Mouse (Mus musculus) lung, adult 2 months (tissue): ENCODE results near the gene Mgarp. TPM values are rescaled to one million over a fixed set of nuclear protein-coding genes. Genes with fewer than 3 reads are reported as not detected.
"Not testable (repeated sequence)": the region's sequence is repeated elsewhere in the genome, so short reads cannot be mapped to it uniquely, and the experiment has no call there.

ENCODE experiments used
- DNase-seq: peaks from one replicate; pipeline ENCODE4 v3.0.0; 2022
- H3K4me1 ChIP-seq: fragments of 200-500 bp; 2 replicates; pipeline ENCODE4 v1.6.1; 2011; ENCODE audit warnings: low read length; ENCODE audit not compliant: control insufficient read depth, insufficient read depth
- H3K4me3 ChIP-seq: fragments of 200-500 bp; replicated peaks from 2 replicates; pipeline ENCODE3; 2011; ENCODE audit warnings: low read depth, mild to moderate bottlenecking, control low read depth, low read length; ENCODE audit errors: extremely low read depth
- CTCF ChIP-seq: fragments of 200-500 bp; IDR thresholded peaks from 2 replicates; pipeline ENCODE4 v1.5.1; 2011; ENCODE audit warnings: mild to moderate bottlenecking, low read length, control low read depth; ENCODE audit not compliant: insufficient read depth
- POLR2A ChIP-seq: fragments of 200-500 bp; IDR thresholded peaks from 2 replicates; pipeline ENCODE4 v1.6.1; 2011; ENCODE audit warnings: low read depth, mild to moderate bottlenecking, control low read depth, low read length, borderline replicate concordance; ENCODE audit errors: extremely low read depth
- WGBS: fragments of 180-500 bp; shearing (Covaris S2); methylation state at CpG from one replicate; pipeline ENCODE4 v1.1.7; 2018; 5-methylcytosine and 5-hydroxymethylcytosine counted together
- polyA plus RNA-seq: library from polyadenylated mRNA; depleted of rRNA; stranded (reverse); fragments of >200 nt; gene quantifications from 2 replicates; pipeline ENCODE4 v1.2.3, GENCODE M21; 2012

Gene Mgarp
- polyA plus RNA-seq, 1 experiment = not detected

- Histone ChIP-seq H3K4me1 (peaks cover 10% of the 10 kb centered on the region), H3K4me3 (peak within 1 kb of the TSS; percentile 99)
- peak; percentile 91 for DNase-seq
- WGBS = 3% methylated on average over 43 of the region's 43 CpGs
- TF ChIP-seq CTCF (no peak), POLR2A (peak; percentile 42; the same call in 1 of the 2 replicates)
These were observed 18.8 kb upstream of the Mgarp start, which contains the start of gene Naa15 for GRCm38 (mm10) chr3:51415098-51416072. Gene Naa15, plus strand, starts transcription at chr3:51415148.

GRCm38 (mm10) chr3:51413276-51413675 lies 16.7 kb upstream of the Mgarp start:
- H3K4me1 ChIP-seq = peaks cover 10% of the 10 kb centered on the region
- no peak overlapping the region for H3K4me3 ChIP-seq
- DNase-seq = no peak
- WGBS = 71% methylated on average over 1 of the region's 1 CpGs
- TF ChIP-seq POLR2A (no peak), CTCF (no peak)

DNA sequence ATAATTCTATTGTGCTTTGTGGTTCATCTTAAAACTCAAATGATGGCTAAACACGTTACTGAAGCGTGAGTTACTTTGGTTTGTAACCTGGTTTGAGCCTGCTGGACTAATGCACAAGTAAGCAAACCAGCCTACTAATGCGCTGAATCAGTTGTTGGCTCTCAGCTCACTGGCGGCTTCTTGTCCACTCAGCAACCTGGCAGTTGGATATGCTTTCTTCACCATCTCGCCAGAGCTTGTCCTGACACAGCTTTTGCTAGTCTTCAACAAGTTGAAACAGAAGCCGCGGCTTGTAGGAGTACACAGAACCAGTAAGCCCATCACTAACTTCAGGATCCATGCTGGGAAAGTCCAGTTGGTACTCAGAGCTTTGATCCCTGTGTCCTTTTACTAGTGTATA lies 15.9 kb upstream of the Mgarp start:
- no peak for TF ChIP-seq CTCF
- no peak for TF ChIP-seq POLR2A
- Histone ChIP-seq H3K4me1 (peaks cover 8% of the 10 kb centered on the region), H3K4me3 (no peak overlapping the region)
- WGBS = 85% methylated on average over 7 of the region's 7 CpGs
- DNase-seq = no peak

- peaks cover 4% of the 10 kb centered on the region; the same call in 1 of the 2 replicates for H3K4me1 ChIP-seq
- peak; percentile 84 for TF ChIP-seq CTCF
- TF ChIP-seq POLR2A = peak; percentile 94
- H3K4me3 ChIP-seq = peak within 1 kb of the TSS; percentile 83
- under 1% methylated on average over 40 of the region's 40 CpGs for WGBS
- peak; percentile 98 for DNase-seq
These were observed 12.1 kb upstream of the Mgarp start, which contains the start of gene Ndufc1 for GRCm38 (mm10) chr3:51408561-51409183. Gene Ndufc1, minus strand, starts transcription at chr3:51408988.

DNA sequence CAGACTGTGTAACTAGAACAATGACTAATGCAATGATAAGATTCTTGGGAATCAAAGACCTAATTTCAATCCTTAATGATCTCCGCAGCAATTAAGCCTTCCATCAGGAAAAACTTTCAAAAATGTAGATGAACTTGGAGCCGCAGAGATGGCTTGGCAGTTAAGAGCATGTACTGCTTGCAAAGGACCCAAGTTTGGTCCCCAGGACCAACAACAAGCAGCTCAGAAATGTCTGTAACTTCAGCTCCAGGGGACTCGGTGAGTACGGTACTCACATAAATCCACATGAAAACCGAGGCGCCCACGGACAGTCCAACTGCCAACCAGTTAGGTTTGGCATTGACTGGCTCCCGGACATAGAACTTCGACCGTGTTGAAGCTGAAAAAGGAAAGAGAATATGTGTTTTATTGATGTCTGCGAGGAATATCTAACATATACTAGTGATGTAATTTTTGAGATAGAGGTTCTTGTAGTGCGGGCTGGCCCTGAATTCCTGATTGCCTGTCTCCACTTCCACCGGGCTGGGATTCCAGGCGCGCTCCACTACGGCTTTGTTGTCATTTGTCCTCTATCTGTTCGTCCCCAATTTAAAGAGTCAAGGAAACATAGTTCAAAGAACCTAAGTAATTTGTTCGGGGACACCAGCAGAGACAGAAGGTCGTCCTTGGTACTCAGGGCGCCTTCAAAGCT lies 11.5 kb upstream of the Mgarp start:
- TF ChIP-seq POLR2A (no peak), CTCF (no peak)
- 19% methylated on average over 20 of the region's 20 CpGs for WGBS
- DNase-seq = no peak
- peak overlapping the region; percentile 83 for H3K4me3 ChIP-seq
- H3K4me1 ChIP-seq = peaks cover 4% of the 10 kb centered on the region; the same call in 1 of the 2 replicates

- no peak for DNase-seq
- no peak overlapping the region for H3K4me3 ChIP-seq
- H3K4me1 ChIP-seq = no peaks in the 10 kb centered on the region
- TF ChIP-seq CTCF (no peak), POLR2A (no peak)
- WGBS = 84% methylated on average over 12 of the region's 12 CpGs
These were observed 6.1 kb upstream of the Mgarp start for GRCm38 (mm10) chr3:51402628-51403027.

DNA sequence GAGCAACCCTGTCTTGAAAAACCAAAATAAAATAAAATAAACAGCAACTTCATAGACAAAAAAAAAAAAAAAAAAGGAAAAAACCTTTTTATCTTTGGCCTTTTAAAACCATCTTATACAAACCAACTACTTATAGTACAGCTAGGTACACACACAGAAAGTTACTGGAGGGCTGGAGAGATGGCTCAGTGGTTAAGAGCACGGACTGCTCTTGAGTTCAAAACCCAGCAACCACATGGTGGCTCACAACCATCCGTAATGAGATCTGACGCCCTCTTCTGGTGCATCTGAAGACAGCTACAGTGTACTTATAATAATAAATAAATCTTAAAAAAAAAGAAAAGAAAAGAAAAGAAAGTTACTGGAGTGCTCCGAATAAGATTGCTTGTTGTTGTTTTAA lies 5.5 kb upstream of the Mgarp start:
- H3K4me3 ChIP-seq, DNase-seq, H3K4me1 ChIP-seq: not testable (repeated sequence)
- WGBS = 60% methylated on average over 4 of the region's 4 CpGs

GRCm38 (mm10) chr3:51400682-51401081 lies 4.1 kb upstream of the Mgarp start:
- no peak for DNase-seq
- Histone ChIP-seq H3K4me1 (no peaks in the 10 kb centered on the region), H3K4me3 (no peak overlapping the region)
- no peak for TF ChIP-seq CTCF
- 68% methylated on average over 10 of the region's 10 CpGs for WGBS

DNA sequence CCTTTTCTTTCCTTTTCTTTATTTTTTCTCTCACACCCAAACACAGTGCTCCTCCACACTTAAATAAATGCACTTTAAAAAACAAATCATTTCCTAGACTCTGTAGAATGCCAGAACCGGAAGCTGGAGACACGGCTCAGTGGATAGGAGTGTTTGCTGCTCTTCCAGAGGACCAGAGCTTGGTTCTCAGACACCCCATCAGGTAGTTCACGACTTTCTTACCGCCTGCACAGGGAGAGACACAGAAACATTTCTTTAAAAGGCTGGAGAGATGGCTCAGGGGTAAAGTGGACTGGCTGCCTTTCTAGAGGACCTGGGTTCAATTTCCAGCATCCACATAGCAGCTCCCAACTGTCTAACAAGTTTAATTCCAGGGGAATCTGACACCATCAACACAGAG lies 3.0 kb upstream of the Mgarp start:
- DNase-seq = no peak
- Histone ChIP-seq H3K4me3 (no peak overlapping the region), H3K4me1 (no peaks in the 10 kb centered on the region)
- TF ChIP-seq CTCF (no peak), POLR2A (no peak)
- 45% methylated on average over 4 of the region's 4 CpGs for WGBS

GRCm38 (mm10) chr3:51398667-51399066 lies 2.1 kb upstream of the Mgarp start:
- Histone ChIP-seq H3K4me1 (no peaks in the 10 kb centered on the region), H3K4me3 (no peak overlapping the region)
- WGBS = 32% methylated on average over 3 of the region's 3 CpGs
- TF ChIP-seq POLR2A = no peak
- no peak for DNase-seq
